ENCODE assay signal across 11 mouse cellular contexts in the genomic region with DNA sequence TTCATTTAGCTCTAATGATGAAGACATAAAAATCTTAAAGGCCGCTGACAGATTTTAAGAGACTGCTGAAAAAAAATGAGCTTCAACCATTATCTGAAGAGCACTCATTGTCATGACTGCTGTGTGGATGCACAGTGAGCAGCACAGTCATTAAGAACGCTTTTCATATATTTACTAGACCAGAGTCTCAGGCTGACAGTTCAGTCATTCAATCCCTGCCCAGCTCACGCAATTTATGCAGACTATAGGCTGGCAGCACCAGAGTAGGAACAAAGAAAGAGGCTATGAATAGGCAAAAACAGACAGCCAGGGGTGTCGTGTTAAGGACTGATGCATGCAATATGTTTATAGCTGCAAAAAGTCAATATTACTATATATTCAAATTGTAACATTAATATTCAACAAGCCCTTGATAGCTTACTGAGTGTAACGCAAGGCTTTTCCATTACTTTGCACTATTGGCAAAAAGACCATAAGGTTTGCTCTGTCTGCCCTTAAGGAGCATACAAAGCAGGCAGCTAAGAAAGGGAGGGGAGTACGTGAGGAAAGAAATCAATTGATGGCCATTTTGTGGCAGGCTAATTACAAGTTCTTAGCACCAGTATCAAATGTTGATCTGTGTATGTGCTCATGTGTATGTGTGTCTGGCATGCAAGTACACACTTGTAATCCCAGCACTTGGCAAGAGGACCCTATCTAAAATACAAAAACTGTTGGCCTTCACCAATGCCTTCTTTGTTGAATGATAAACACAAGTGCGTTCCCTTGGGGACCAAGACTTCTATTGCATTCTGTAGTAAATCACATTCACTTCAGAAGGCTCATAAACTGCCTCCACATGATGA. TPM values are rescaled to one million over a fixed set of nuclear protein-coding genes. Genes with fewer than 3 reads are reported as not detected.
A peak's percentile ranks its signal among the peaks of the same experiment; 100 is the strongest.
DNase-seq lines count a peak whose midpoint lies in the region; ATAC-seq and TF ChIP-seq lines count a peak whose summit lies in the region.
"Had no signal": no experiment of that assay in that cellular context is flagged by ENCODE, and none has a peak within 500 bp of the region (broad histone marks: within the 10 kb centered on the region; RNA-seq: fewer than 3 reads in every experiment).

No protein-coding gene starts in this region.

- peak; percentile 32 for DNase-seq in embryo, embryonic 10.5 days (ENCODE audit: low spot score)
- no peak for DNase-seq in embryo, embryonic 9.5 days (ENCODE audit: extremely low spot score)
- DNase-seq in forebrain, postnatal 0 days, result peak; percentile 74
- DNase-seq in midbrain, embryonic 11.5 days (ENCODE audit: low spot score, missing footprints), result peak; percentile 84
- peak; percentile 24 for DNase-seq in retina, embryonic 14.5 days (ENCODE audit: low spot score)
- DNase-seq in urinary bladder, postnatal 25 days (ENCODE audit: low spot score), result no peak
- DNase-seq in urinary bladder, postnatal 14 days (ENCODE audit: low spot score), result no peak
- DNase-seq in adrenal gland, postnatal 36 days, result no peak
- DNase-seq: adrenal gland, postnatal 14 days; kidney, postnatal 10 days had no signal

- H3K4me3 ChIP-seq in forebrain, postnatal 0 days (ENCODE audit: low read depth, low read length), result no peak overlapping the region
- H3K4me3 ChIP-seq in midbrain, embryonic 11.5 days (ENCODE audit: low read depth, low read length), result no peak overlapping the region

- H3K36me3 ChIP-seq in forebrain, postnatal 0 days (ENCODE audit: insufficient read depth), result no peaks in the 10 kb centered on the region
- no peaks in the 10 kb centered on the region for H3K36me3 ChIP-seq in midbrain, embryonic 11.5 days (ENCODE audit: control insufficient read depth, insufficient read depth, low read length)

- no peak for TF ChIP-seq CTCF in forebrain, postnatal 0 days (IDR thresholded peaks at IDR 0.05; ENCODE audit: low read depth)

- H3K27ac ChIP-seq in forebrain, postnatal 0 days (ENCODE audit: low read depth, low read length), result peak overlapping the region; percentile 78
- peak overlapping the region; percentile 33 for H3K27ac ChIP-seq in midbrain, embryonic 11.5 days (ENCODE audit: low read depth, low read length)
- H3K27ac ChIP-seq: stomach, postnatal 0 days had no signal

- H3K27me3 ChIP-seq in forebrain, postnatal 0 days (ENCODE audit: insufficient read depth, low read length), result no peaks in the 10 kb centered on the region
- H3K27me3 ChIP-seq in midbrain, embryonic 11.5 days (ENCODE audit: control insufficient read depth, insufficient read depth, low read length), result no peaks in the 10 kb centered on the region

- 16% methylated on average over 7 of the region's 7 CpGs for WGBS in forebrain, postnatal 0 days
- WGBS in midbrain, embryonic 11.5 days, result 64% methylated on average over 7 of the region's 7 CpGs

- ATAC-seq in forebrain, postnatal 0 days, result peak; percentile 72
- ATAC-seq in midbrain, embryonic 11.5 days (ENCODE audit: low FRiP score), result peak; percentile 73

- H3K4me1 ChIP-seq in forebrain, postnatal 0 days (ENCODE audit: insufficient read depth), result peaks cover 21% of the 10 kb centered on the region
- H3K4me1 ChIP-seq in midbrain, embryonic 11.5 days (ENCODE audit: control insufficient read depth, insufficient read depth, low read length), result peaks cover 10% of the 10 kb centered on the region

- H3K9me3 ChIP-seq in forebrain, postnatal 0 days (ENCODE audit: low read length), result no peaks in the 10 kb centered on the region
- no peaks in the 10 kb centered on the region for H3K9me3 ChIP-seq in midbrain, embryonic 11.5 days (ENCODE audit: control insufficient read depth, low read length)

- no peak overlapping the region for H3K9ac ChIP-seq in forebrain, postnatal 0 days
- H3K9ac ChIP-seq in midbrain, embryonic 11.5 days (ENCODE audit: low read length), result no peak overlapping the region

- H3K4me2 ChIP-seq in forebrain, postnatal 0 days (ENCODE audit: low read depth), result no peak overlapping the region
- peak overlapping the region; percentile 6; the same call in 1 of the 2 replicates for H3K4me2 ChIP-seq in midbrain, embryonic 11.5 days

RNA-seq across cellular contexts. Expression of a gene that starts 10.9 kb away (rescaled TPM):
- 43.3 and 44.0 TPM in 2 replicates for total RNA-seq in forebrain, postnatal 0 days (2014; rRNA removed)
- polyA plus RNA-seq in forebrain, postnatal 0 days (2015; fragmentation: Nextera tagmentation; extraction: Ambion mirVana), result 19.2 and 25.4 TPM in 2 replicates
- 34.3 and 36.0 TPM in 2 replicates for polyA plus RNA-seq in midbrain, embryonic 11.5 days (2014; fragmentation: Nextera tagmentation; extraction: Ambion mirVana)
- total RNA-seq in adrenal gland, postnatal 36 days (2021), result 100 to 1,000 TPM in 1 of 2 experiments, 10 to 100 TPM in 1; 84.2 to 108 TPM

Comparison
In these comparisons a context has a peak if more than half of its experiments do, and no peak if none do; other contexts are left out.
1. DNase-seq: peak in embryo, embryonic 10.5 days (single experiment), forebrain, postnatal 0 days (single experiment), midbrain, embryonic 11.5 days (single experiment) and retina, embryonic 14.5 days (single experiment); none in embryo, embryonic 9.5 days (single experiment), urinary bladder, postnatal 25 days (single experiment), urinary bladder, postnatal 14 days (single experiment) and adrenal gland, postnatal 36 days (0 of 2).